Mouse (Mus musculus) adrenal gland, adult 18-20 months (tissue): ENCODE results near the gene Mrps25. TPM values are rescaled to one million over a fixed set of nuclear protein-coding genes. Genes with fewer than 3 reads are reported as not detected.

Source experiments
- DNase-seq, 2 experiments: peaks; one replicate each; pipeline ENCODE4 v3.0.0; 2021 to 2022; ENCODE audit warnings: low spot score in 2 of 2
- total RNA-seq, 2 experiments: library from RNA; stranded (reverse); gene quantifications; 1 replicate in 1 of 2; 2 replicates in 1 of 2; pipeline ENCODE4 v1.2.3; 2021

The Mrps25 gene
- total RNA-seq, 2 experiments from 2014 or later = 45.8 to 50.6 TPM

DNA sequence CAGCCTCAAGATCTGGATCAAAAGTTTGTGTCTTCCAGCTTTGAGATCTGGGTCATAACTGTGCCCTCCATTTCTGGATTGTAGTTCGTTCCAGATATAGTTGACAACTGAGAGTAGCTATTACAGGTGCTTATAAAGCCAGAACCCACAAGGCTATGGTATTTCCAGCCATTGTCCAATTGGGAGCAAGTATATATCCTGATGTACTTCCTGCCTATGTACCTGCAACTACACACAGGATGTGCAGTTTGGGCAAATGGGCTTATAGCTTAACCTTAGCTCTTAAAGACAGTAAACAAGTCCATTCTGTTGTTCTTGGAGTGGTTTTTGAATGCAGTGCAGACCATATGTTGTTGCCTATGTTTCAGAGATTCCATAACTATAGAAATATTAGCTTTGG is 52.4 kb downstream of the Mrps25 start:
- no peak for DNase-seq

DNA sequence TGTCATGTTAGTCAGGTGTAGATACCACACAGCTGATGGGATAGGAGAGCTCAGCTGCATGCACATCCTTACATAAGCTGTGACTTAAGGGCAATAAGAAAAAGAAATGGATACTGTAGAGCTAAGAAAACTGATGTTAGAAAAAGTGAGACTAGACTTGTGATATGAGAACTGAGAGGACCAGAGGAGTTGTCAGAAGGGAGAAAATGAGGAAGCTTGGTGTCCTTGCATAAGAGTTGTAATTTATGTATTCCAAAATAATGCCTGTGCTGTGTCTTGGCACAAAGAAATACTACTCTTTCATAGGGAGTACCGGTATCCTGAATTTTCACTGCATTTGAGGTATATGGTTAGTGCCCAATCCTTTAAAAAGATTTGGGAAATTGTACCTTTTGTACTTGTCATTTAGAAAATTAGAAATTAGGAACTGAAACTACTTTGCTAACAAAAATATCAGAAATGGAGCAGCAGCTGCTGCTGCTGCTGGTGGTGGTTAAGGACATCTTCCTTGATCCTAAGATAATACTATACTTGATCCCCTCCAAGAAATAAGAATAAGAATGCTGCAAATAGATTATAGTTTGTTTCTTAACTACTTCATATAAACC is 56.9 kb downstream of the Mrps25 start:
- no peak for DNase-seq

DNA sequence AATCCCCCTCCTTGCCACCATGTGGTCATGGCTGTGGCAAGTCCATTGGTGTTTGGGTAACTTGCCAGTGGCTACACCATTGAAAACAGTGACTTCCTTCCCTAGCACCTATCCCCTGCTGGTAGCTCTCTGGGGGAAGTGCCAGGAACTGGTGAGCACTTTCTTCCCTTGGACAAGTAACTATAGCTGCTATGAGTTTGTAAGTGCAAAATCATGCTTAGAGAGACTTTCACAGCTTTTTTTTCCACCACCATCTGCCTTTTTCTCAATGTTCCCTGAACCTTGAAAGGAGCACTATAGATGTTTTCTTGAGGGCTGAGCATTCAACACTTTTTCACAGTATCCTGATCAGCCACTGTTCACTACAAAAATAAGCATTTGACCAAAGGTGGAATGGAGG is 59.3 kb downstream of the Mrps25 start:
- DNase-seq = no peak

Other genes starting within 250 kb of the Mrps25 start
- gene Fgd5, start 205.2 kb downstream of the Mrps25 start, total RNA-seq = 10 to 100 TPM; 15.2 to 16.2 TPM
- gene Nr2c2, start 92.6 kb downstream of the Mrps25 start, total RNA-seq = 10 to 100 TPM; 27.4 to 31.7 TPM
- 10 to 100 TPM; 18.5 to 22.8 TPM for gene Rbsn, start 30.9 kb upstream of the Mrps25 start, total RNA-seq
- gene Trh, start 60.6 kb upstream of the Mrps25 start, total RNA-seq = not detected